Mouse (Mus musculus): Measurements from ENCODE around the gene Tmem189.

Tmem189 gene

DNA sequence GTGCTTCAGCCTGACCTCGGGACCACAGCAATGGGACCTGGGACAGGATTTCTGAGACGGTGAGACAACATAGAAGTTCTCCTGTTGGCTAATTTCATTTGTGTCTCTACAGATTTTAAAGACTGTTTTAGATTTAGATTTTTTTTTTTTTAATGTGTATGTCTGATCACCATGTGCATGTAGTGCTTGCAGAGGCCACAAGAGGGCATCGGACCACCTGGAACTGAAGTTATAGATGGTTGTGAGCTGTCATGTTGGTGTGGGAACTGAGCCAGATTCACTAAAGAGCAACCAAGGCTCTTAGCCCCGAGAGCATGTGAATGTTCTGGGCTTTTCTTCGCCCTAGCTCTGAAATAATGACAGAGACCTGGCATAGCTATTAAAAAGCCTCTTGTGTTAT lies 9.0 kb downstream of the Tmem189 start:
- DNase-seq (ENCODE audit: low spot score) = no peak

DNA sequence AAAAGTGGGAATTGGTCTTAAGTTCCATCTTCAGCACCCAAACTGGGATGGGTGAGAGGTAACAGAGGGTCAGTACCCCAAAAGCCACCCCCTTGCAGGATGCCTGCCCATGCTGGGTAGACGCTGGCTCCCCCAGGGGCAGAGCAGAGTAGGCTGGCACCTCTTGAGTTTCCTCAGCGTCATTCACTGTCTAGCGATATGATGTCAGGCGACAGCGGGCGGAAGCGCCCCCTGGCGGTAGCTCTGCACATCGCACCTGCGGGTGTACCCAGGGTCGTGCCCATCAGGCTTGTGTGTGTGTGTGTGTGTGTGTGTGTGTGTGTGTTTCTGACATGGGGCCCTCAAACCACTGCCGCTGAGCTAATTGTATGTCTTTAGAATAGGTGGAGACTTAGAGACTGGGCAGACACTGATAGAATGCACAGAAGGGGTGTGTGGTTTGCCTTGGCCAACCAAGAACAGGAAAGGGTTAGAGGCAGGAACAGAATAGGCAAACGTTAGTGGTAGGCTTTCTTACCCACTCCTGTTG lies 9.7 kb downstream of the Tmem189 start:
- no peak for DNase-seq (ENCODE audit: low spot score)

DNA sequence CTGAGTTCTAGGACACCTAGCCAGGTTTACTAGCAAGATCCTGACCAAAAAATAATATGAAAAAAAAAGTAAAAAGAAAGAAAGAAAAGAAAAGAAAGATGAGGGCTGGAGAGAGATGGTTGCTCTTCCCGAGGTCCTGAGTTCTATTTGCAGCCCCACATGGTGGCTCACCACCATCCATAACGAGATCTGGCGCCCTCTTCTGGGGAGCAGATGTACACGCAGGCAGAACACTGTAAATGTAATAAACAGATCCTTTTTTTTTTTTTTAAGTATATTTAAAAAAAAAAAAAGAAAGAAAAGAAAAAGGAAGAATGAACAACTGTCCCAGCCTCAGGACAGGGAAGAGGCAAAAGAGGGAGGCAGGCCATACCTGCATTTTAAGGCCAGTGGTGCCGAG lies 11.0 kb downstream of the Tmem189 start:
- no peak for DNase-seq (ENCODE audit: low spot score)

DNA sequence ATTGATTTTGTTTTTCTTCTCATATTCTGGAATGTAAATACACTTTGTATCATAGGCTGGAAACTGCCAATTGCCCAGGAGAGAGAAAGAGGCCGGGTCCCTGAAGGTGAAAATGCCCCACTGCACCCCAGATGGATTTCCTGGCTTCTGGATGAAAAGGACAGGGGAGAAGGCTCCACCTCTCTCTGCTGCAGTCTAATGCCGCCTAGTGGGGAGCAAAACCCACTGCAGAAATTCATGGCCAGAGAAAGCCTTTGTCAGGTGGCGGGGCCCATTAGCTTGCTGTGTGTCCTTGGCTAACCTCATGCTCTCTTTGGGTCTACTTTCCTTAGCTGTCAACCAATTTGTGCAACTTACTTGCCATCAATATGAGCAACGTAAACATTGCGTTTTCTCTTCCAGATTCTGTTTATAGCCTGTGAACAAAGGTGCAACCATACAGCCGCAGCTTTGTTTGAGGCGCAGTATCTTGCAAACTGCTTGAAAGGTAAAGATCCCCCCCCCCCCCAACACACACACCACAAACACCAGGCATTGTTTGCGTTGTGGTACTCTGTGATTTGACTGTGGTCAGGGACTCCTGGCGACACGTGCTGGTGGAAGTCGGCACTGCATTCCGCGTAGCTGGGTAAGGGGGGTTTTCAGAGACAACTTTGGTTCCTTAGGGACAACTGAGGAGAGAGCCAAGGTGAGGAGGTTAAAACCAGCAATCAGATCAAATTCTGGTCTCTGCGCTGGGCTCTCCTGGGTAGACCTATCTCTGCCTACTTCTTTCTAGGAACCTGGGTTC lies 14.3 kb downstream of the Tmem189 start:
- DNase-seq (ENCODE audit: low spot score) = no peak

DNA sequence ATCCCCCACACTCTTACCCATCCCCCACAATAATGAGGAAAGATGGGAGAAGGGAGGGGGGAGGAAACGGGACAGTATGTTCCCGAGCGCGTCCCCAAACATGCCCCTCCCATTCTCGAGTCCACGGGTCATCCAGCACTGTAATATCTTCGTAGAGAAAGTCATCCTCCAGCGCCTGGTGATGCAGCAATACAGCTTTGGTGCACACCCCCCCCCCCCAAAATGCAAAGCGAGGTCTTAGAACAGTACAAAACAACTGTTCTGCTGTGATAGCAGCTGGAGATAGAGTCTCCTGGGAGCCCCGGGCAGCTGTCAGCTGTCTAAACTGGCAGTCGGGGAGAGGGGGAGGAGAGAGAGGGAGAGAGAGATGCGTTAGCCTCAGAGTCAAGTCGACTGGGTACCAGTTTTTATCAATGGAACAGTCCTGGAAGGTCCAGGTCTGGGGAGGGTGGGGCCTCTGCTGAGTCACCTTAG lies 17.4 kb downstream of the Tmem189 start:
- DNase-seq (ENCODE audit: low spot score) = no peak

DNA sequence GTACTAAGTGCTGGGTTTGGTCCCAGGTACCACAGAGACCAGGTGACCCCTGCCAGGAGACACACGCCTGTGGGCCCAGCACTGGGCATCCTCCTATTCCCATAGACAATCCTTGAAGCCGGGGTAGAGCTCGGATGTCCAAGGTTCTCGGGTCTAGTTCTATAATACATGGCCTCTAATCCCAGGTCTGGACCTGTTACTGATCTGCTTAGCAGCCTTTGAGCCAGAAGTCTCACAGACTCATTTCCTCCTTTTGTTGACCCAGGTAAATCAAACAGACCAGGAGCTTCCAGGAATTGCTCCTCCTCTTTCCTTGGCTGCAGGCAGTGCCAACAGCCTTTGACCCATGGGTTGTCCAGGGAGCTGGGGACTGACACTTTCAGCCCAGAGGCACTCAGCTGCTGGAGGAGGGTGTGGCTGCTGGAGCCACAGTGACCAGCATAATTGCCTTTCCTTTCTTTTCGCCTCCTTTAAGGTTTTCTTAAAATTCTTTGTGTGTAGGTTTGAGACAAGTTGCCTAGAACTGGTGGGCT lies 18.5 kb downstream of the Tmem189 start:
- no peak for DNase-seq (ENCODE audit: low spot score)

DNA sequence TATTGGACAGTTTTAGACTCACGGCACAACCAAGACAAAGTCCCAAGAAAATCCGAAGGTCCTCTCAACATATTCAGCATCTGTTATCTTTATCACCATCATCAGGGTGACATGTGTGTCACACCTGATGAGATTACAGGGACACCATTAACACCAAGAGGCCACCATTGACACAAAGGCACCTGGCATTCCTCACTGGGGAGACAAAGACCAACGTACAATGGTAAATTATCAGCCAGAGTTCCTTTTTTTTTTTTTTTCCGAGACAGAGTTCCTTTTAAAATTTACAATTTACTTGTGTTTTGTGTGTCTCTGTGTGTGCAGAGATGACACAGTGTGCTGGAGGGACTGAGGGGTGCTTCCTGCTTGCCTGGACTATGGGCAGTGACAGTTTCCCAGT lies 20.2 kb downstream of the Tmem189 start:
- DNase-seq (ENCODE audit: low spot score) = no peak

DNA sequence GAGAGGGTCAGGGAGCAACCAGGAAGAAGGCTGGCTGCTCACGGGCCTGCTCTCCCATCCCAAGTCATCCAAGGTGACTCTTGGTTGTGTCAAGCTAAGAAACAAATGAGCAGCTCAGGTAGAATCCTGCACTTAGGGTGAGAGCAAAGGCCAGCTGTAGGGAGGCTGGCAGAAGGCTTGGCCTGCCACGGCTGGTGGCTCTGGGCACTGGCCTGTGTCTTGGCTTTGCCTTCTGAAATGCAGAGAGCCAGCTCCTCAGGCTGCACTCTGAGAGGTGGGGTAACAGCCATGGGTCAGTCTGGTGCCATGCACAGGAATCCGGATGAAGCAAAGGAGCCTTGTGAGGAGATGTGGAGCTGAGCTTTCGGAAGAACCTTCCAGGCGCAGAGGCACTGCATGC lies 21.2 kb downstream of the Tmem189 start:
- DNase-seq (ENCODE audit: low spot score) = no peak

DNA sequence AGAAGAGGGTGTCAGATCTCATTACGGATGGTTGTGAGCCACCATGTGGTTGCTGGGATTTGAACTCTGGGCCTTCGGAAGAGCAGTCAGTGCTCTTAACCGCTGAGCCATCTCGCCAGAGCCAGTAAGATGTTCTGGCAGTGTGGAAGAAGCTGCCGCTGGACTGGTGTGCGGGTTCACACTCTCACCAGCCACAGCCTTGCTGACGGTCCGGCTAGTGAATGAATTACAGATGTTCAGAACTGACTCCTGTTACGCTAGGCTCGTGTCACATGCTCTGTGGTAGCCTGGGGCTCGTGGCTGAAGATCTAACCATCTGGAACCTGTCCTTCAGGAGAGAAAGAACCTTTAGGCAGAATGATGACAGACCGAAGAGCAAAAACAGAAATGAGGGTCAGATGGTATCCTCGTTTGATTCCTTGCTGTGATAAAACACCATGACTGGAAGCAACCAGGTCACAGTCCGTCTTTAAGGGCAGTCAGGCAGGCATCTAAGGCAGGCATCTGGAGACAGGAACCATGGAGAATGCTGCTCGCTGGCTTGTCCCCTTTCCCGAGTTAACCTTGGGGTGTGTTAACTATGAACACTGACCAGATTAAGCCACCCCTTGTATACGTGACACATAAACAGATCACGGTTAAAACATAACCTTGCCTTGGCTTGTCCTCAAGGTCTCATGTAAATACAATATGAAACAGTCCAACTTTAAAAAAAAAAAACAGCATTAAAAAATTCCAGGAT lies 23.5 kb downstream of the Tmem189 start:
- DNase-seq (ENCODE audit: low spot score) = no peak

DNA sequence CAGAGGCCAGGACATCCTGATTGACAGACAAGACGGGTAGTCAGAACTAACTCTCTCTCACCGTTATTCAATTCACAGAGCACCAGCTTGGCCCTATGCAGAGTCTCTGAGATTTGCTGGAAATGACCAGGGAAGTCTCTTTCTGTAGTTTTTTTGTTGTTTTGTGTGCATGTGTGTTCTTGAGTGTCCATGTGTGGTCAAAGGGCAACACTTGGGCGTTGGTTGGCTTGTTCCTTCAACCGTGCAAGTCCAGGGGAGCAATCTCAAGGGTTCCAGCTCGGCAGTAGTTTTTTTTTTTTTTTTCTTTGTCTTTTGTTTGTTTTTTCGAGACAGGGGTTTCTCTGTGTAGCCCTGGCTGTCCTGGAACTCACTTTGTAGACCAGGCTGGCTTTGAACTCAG lies 26.9 kb downstream of the Tmem189 start:
- no peak for DNase-seq (ENCODE audit: low spot score)

DNA sequence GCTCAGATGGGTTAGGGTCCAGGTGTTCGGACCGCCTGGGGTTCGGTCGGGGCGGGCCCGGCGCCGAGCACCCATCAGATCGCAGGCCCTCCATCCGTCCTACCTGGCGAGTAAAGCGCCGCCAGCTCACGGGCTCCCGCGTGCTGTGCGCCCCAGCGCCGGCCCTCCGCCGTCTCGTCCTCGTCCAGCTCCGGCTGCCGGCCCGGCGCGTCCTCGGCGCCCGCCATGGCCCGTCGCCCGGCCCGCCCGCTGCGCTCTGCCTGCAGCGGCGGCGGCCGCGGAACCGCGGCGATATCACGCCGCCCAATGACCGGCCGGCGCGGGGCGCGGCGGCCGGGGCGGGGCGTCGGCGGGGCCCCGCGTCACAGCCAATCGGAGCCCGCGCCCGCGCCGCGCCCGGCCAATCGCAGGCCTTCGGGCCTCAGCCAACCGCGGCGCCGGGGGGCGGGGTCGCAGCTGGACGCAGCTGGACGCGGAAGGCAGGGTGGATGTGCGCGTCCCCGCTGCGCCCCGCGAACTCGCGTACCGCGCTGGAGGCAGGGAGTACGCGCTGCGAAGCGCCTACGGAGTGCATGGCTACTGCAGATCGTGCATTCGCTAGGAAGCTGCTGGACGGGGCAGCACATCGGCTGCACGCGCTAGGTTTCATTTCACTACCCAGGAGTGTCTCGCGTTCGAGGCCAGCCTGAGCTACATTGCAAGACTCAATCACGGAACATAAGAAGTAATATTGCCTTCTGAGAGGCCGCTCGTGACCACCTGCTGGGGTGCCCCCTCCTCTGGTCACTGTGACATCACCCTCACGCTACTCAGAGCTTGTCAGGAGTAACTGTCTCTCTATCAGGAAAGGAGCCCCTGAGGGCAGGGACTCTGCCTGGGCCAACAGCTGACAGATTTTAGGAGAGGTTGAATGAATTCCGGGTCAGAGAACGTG lies 28.1 kb downstream of the Tmem189 start, which contains the start of gene Gm20431:
Gm20431 (minus strand) TSS at position 227 of the 934 bp plus-strand sequence.
- peak; percentile 78 for DNase-seq (ENCODE audit: low spot score)

DNA sequence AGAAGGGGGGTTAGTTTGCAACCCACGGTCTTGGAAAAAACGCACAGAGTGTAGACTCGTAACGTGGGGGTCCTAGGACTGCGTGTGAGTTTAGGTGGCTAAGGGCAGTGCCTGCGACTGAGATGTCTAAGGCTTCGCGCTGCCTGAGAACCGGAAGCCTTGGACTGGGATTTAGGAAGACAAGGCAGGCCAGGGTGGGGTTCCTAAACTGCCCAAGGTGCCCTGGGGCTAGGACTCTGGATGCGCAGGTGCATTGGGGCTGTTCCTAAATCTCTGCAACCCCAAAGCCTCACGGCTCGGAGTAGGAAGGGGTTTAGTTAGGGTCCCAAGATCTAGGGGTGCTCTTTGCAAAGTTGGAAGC lies 29.0 kb downstream of the Tmem189 start:
- DNase-seq (ENCODE audit: low spot score) = no peak

DNA sequence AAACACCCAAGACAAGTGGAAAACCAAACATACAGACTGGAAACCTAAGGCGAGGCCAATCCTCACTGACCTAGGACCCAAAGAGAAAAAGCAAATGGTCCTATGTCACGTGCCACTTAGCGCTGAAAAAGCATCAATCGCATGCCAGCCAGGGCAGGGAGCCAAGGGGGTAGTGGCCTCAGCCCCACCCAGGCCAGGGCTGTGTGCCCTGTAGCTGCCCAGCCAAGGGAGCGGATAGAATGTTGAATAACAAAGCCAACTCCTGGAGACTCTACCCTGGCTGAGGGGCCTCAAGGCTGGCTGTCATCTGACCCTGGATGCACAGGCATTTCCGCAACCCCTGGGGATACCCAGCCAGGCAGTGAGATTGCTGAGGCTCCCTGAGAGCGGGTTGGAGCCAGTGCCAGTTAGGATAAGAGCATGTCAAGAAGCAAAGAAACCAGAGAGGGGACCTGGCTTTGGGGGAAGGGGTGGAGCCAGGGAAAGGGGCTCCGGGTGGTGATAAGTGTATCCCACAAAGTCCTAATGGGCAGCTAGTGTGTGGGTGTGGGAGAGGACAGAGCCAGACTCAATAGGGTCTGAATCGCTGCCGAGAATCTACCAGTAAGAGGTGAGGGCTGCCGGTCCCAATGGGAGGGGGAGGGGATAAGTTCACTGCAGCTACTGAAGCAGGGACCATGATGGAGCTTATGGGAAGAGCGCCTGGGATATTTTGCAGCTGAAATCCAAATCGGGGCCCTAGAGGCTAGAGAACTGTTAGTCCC lies 29.6 kb downstream of the Tmem189 start:
- no peak for DNase-seq (ENCODE audit: low spot score)

DNA sequence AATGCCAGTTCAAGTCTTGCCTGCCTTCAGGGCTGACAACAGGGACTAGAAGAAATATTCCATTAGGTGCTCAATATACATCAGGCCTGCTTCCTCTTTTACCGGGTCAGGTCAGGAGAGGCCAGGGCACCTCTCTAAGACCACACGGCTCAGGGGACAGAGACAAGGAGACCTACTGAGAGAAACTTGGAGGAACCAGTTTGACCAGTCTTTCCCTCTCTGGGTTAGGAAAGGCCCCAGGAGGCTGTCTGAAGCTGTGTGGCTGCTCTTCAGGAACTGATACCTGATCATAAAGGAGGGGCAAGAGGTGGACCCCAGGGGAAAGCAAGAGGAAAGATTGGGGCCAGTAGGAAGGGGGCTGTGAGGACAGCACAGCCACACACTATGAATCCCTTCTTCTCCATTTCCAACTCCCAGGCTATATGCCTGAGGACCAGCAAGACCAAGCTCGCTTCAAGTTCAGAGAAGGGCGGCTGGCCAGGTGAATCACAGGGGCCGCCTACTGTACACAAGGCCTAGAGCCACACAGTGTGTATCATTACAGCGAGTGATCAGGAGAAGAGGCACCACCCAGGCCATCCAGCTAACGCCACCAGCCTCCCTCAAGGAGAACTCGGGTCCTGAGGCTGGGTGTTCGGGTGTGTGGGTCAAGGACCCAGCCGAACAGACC lies 30.3 kb downstream of the Tmem189 start:
- DNase-seq (ENCODE audit: low spot score) = no peak

DNA sequence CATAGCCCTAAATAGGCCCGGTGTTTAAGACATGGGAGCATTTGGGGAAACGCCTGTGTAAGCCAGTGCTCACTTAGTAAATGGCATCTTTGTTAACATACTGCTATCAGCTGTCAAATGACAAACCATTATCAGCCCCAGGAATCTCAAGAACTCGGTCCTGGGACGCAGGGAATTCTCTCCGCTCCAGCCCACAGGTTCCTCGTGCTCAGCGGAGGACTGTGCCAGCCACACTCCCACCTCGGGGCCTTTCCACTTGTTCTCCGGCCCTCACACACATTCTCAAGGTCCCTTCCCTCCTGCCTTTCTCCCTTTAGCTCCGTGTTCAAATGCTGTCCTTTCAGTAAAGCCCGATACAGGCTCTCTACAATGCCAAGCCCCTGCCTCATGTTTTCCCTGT lies 30.9 kb downstream of the Tmem189 start:
- no peak for DNase-seq (ENCODE audit: low spot score)

DNA sequence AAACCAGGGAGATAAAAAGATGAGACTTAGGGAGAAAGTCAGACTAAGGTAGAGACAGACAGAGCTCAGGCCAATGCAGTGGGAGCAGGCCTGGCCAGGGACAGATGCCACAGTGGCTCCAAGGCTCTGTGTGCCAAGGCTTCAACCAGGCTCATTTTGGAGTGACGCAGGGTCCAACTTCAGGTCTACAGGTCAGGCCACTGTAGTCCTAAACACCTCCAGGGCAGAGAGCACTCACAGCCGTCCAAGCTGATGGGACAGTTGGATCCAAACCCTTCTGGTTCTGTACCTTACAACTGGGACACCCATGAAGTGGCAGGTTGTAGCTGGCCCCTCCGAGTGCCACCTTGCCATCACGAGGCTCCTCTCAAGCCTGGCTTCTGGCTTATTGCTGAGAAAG lies 31.6 kb downstream of the Tmem189 start:
- DNase-seq (ENCODE audit: low spot score) = no peak

DNA sequence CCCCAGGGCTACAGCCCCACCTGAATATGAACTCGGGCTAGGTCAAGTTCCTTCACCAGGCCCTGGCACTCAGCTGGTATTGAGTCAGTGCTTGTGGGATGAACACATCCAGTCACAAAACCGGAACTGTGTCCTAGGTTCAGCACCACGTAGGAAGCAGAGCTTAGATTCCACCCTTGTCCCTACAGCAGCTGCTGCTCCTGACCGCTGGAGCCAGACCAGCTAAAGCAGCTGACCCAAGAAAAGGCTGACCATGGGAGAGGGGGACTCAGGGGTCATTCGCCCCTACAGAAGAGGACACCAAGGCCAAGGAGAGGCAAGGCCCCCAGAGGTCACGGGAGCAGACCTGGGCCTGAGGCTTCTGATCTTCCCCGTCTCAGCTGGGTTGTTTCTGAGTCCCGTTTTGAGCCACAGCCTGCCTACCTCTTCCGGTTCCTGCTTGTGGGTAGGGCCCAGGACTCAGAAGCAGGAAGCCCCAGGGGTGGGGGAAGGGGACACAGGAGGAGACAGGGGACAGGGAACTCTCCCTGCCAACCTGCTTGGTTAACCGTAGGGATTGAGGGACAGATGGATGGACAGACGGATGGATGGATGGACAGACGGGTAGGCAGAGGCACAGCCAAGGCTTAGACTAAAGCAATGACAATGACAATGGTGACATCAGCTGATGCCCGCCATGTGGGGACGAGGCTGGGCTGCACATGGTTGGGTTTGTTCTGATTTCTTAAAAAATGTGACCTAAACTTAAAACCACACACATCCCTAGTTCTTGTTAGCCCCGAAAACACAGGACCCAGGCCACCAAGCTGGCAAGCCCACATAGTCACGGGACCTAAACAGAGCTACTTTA lies 32.8 kb downstream of the Tmem189 start:
- DNase-seq (ENCODE audit: low spot score) = no peak

DNA sequence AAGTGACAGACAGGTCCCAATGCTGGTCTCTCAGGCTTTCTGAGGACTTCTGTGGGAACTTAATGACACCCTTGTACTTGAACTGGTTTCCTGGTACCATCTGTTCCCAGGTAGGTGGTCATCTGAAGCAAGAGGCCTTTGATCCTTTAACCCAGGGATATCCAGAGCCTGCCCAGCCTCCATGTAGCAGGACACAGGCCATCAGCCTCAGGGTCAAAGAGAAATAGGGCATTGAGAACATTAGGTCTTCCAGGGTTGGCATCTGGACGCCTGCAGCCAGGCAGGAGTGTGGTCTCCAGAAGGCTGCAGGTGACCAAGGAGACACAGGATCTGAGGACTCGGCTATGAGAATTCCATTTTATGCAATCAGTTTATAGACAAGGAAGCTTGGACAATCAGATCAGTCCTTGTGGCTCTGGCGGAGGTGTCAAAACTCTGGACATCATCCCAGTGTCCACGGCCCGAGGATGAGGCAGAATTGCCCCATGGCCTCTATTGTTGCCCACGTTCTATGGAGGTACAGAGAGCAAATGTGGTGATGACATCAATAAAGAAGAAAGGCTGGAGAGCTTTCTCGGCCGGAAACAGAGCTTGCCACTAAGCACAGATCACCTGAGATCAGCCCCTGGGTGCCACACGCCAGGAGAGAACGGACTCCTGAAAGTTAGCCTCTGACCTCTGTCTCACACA lies 34.6 kb downstream of the Tmem189 start:
- no peak for DNase-seq (ENCODE audit: low spot score)

DNA sequence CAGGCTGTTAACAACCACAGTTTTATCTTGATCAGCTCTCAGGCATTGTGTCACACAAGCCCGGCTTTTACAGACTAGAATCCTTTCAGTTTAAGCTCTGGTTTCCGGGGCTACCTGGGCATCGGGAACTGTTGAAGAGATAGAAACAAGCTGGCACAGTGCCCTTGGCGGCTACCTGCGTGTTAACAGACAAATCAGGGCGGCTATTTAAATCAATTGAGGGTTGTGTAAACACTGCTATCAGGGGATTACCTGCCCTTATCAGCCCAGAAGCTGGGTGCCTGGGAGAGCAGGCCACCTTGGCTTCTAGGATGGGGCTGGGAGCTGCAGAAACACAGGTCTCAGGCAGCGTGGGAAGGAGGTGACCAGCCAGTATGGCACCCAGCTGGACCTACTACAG lies 36.9 kb downstream of the Tmem189 start:
- no peak for DNase-seq (ENCODE audit: low spot score)

Data from urinary bladder, postnatal 10 days (tissue).